Mouse (Mus musculus) limb, embryonic 12.5 days (tissue): ENCODE data around the gene Rnf115. TPM values are rescaled to one million over a fixed set of nuclear protein-coding genes. Genes with fewer than 3 reads are reported as not detected.

ENCODE experiments used
- ATAC-seq: fragments of 200-750 bp; cut with Nextera tagmentation; 2 replicates; pipeline ENCODE4 v1.8.0; 2017; ENCODE audit warnings: low read depth, moderate TSS enrichment; ENCODE audit not compliant: insufficient number of reproducible peaks, insufficient read depth, low FRiP score, low TSS enrichment
- H3K27ac ChIP-seq: fragments of 300-500 bp; sonication (generic); 2 replicates; pipeline ENCODE4 v1.5.1; 2016; ENCODE audit warnings: mild to moderate bottlenecking, moderate library complexity
- H3K27me3 ChIP-seq: fragments of 300-500 bp; sonication (generic); 2 replicates; pipeline ENCODE4 v1.6.1; 2016; ENCODE audit warnings: mild to moderate bottlenecking, moderate library complexity
- H3K36me3 ChIP-seq: fragments of 300-500 bp; sonication (generic); 2 replicates; pipeline ENCODE4 v1.6.1; 2016; ENCODE audit warnings: mild to moderate bottlenecking, moderate library complexity
- H3K4me1 ChIP-seq: fragments of 300-500 bp; sonication (generic); replicated peaks from 2 replicates; pipeline ENCODE4 v1.6.1; 2016
- H3K4me2 ChIP-seq: fragments of 300-500 bp; sonication (generic); 2 replicates; pipeline ENCODE4 v1.6.1; 2016; ENCODE audit warnings: mild to moderate bottlenecking, moderate library complexity
- H3K4me3 ChIP-seq: fragments of 300-500 bp; sonication (generic); replicated peaks from 2 replicates; pipeline ENCODE4 v1.5.1; 2016; ENCODE audit warnings: mild to moderate bottlenecking
- H3K9ac ChIP-seq: fragments of 300-500 bp; sonication (generic); replicated peaks from 2 replicates; pipeline ENCODE4 v1.6.1; 2016; ENCODE audit warnings: mild to moderate bottlenecking, moderate library complexity
- H3K9me3 ChIP-seq: fragments of 300-500 bp; sonication (generic); 2 replicates; pipeline ENCODE4 v1.6.1; 2016; ENCODE audit warnings: mild to moderate bottlenecking, moderate library complexity
- WGBS: fragments of 180-500 bp; shearing (Covaris S2); methylation state at CpG from one replicate; pipeline ENCODE4 v1.1.7; 2016; 5-methylcytosine and 5-hydroxymethylcytosine counted together
- polyA plus RNA-seq: library from polyadenylated mRNA; unstranded; fragments of >200 nt; fragmentation: Nextera tagmentation; extraction: Ambion mirVana; gene quantifications from 2 replicates; pipeline ENCODE4 v1.2.1, GENCODE M21; 2016

Rnf115 gene
- polyA plus RNA-seq, 1 experiment from 2014 or later: 64.4 TPM

GRCm38 (mm10) chr3:96693579-96693978 lies 33.9 kb upstream of the Rnf115 start:
- no peak for ATAC-seq
- H3K4me3 ChIP-seq: no peak overlapping the region
- WGBS: 72% methylated on average over 1 of the region's 1 CpGs

GRCm38 (mm10) chr3:96696198-96696765 lies 31.2 kb upstream of the Rnf115 start, which contains the start of gene Pias3:
Gene Pias3, plus strand, starts transcription at chr3:96696384.
- Histone ChIP-seq H3K4me2 (peak within 1 kb of the TSS; percentile 79), H3K9me3 (no peaks in the 10 kb centered on the region), H3K4me1 (peaks cover 32% of the 10 kb centered on the region), H3K4me3 (peak within 1 kb of the TSS; percentile 83), H3K9ac (peak within 1 kb of the TSS; percentile 87), H3K27me3 (no peaks in the 10 kb centered on the region), H3K27ac (peak within 1 kb of the TSS; percentile 98), H3K36me3 (peaks cover 19% of the 10 kb centered on the region)
- WGBS: under 1% methylated on average over 35 of the region's 35 CpGs
- peak; percentile 75 for ATAC-seq

More at GRCm38 (mm10) chr3:96693579-96693978, 33.9 kb upstream of the Rnf115 start:
- no peaks in the 10 kb centered on the region for H3K36me3 ChIP-seq
- 0 out of 2 replicates have a peak, but pooled peaks cover 6% of the 10 kb centered on the region for H3K27me3 ChIP-seq
- H3K4me2 ChIP-seq: no peak overlapping the region
- no peak overlapping the region for H3K9ac ChIP-seq
- no peak overlapping the region for H3K27ac ChIP-seq
- H3K9me3 ChIP-seq: no peaks in the 10 kb centered on the region
- H3K4me1 ChIP-seq: peaks cover 23% of the 10 kb centered on the region

- H3K9me3 ChIP-seq: no peaks in the 10 kb centered on the region
- H3K27me3 ChIP-seq: no peaks in the 10 kb centered on the region
- H3K27ac ChIP-seq: peak overlapping the region; percentile 98
- H3K36me3 ChIP-seq: peaks cover 26% of the 10 kb centered on the region
- peak; percentile 89 for ATAC-seq
- under 1% methylated on average over 85 of the region's 85 CpGs for WGBS
- peaks cover 32% of the 10 kb centered on the region for H3K4me1 ChIP-seq
- H3K4me2 ChIP-seq: peak overlapping the region; percentile 79
- peak overlapping the region; percentile 83 for H3K4me3 ChIP-seq
- H3K9ac ChIP-seq: peak overlapping the region; percentile 87
These were observed 30.4 kb upstream of the Rnf115 start for GRCm38 (mm10) chr3:96696766-96697732.

- no peaks in the 10 kb centered on the region for H3K9me3 ChIP-seq
- H3K4me1 ChIP-seq: peaks cover 32% of the 10 kb centered on the region
- no peaks in the 10 kb centered on the region for H3K27me3 ChIP-seq
- 27% methylated on average over 19 of the region's 19 CpGs for WGBS
- no peak overlapping the region for H3K27ac ChIP-seq
- H3K9ac ChIP-seq: no peak overlapping the region
- ATAC-seq: no peak
- H3K4me2 ChIP-seq: 0 out of 2 replicates have a peak overlapping the region, but pooled peaks have one; percentile 21
- no peak overlapping the region for H3K4me3 ChIP-seq
- peaks cover 47% of the 10 kb centered on the region for H3K36me3 ChIP-seq
These were observed 28.3 kb upstream of the Rnf115 start for GRCm38 (mm10) chr3:96698993-96699690.

- no peak overlapping the region for H3K9ac ChIP-seq
- WGBS: 59% methylated on average over 7 of the region's 7 CpGs
- peaks cover 26% of the 10 kb centered on the region for H3K4me1 ChIP-seq
- no peaks in the 10 kb centered on the region for H3K9me3 ChIP-seq
- no peak overlapping the region for H3K4me3 ChIP-seq
- H3K27ac ChIP-seq: no peak overlapping the region
- H3K27me3 ChIP-seq: no peaks in the 10 kb centered on the region
- H3K4me2 ChIP-seq: no peak overlapping the region
- no peak for ATAC-seq
- peaks cover 59% of the 10 kb centered on the region for H3K36me3 ChIP-seq
These were observed 27.1 kb upstream of the Rnf115 start for GRCm38 (mm10) chr3:96700376-96700775.

- 87% methylated on average over 4 of the region's 4 CpGs for whole genome bisulfite sequencing
These were observed 26.5 kb upstream of the Rnf115 start for GRCm38 (mm10) chr3:96701003-96701402.

GRCm38 (mm10) chr3:96704778-96705177 lies 22.7 kb upstream of the Rnf115 start:
- Histone ChIP-seq H3K4me2 (no peak overlapping the region), H3K9ac (no peak overlapping the region), H3K9me3 (no peaks in the 10 kb centered on the region), H3K4me1 (peaks cover 5% of the 10 kb centered on the region; the same call in 1 of the 2 replicates), H3K27ac (no peak overlapping the region), H3K4me3 (no peak overlapping the region), H3K36me3 (peaks cover 64% of the 10 kb centered on the region), H3K27me3 (peaks cover 13% of the 10 kb centered on the region)
- ATAC-seq: no peak
- WGBS: 73% methylated on average over 11 of the region's 11 CpGs

More at GRCm38 (mm10) chr3:96701003-96701402, 26.5 kb upstream of the Rnf115 start:
- no peak overlapping the region; the same call in 1 of the 2 replicates for H3K27ac ChIP-seq
- ATAC-seq: no peak
- no peaks in the 10 kb centered on the region for H3K27me3 ChIP-seq
- no peaks in the 10 kb centered on the region for H3K9me3 ChIP-seq
- peaks cover 20% of the 10 kb centered on the region for H3K4me1 ChIP-seq
- no peak overlapping the region for H3K4me3 ChIP-seq
- H3K9ac ChIP-seq: no peak overlapping the region
- peaks cover 61% of the 10 kb centered on the region for H3K36me3 ChIP-seq
- no peak overlapping the region for H3K4me2 ChIP-seq

GRCm38 (mm10) chr3:96706217-96706616 lies 21.2 kb upstream of the Rnf115 start:
- Histone ChIP-seq H3K4me3 (no peak overlapping the region), H3K9ac (no peak overlapping the region), H3K4me1 (peaks cover 5% of the 10 kb centered on the region; the same call in 1 of the 2 replicates), H3K9me3 (no peaks in the 10 kb centered on the region), H3K27ac (no peak overlapping the region), H3K27me3 (peaks cover 13% of the 10 kb centered on the region), H3K4me2 (no peak overlapping the region), H3K36me3 (peaks cover 64% of the 10 kb centered on the region)
- WGBS: 91% methylated on average over 11 of the region's 11 CpGs
- no peak for ATAC-seq

- ATAC-seq: no peak
- 65% methylated on average over 7 of the region's 7 CpGs for WGBS
These were observed 20.5 kb upstream of the Rnf115 start for GRCm38 (mm10) chr3:96706984-96707383.

GRCm38 (mm10) chr3:96707903-96708683 lies 19.4 kb upstream of the Rnf115 start, which contains the start of gene Nudt17:
Gene Nudt17, minus strand, starts transcription at chr3:96708562.
- no peak within 1 kb of the TSS for H3K27ac ChIP-seq
- peak within 1 kb of the TSS; percentile 50 for H3K4me3 ChIP-seq
- peaks cover 5% of the 10 kb centered on the region; the same call in 1 of the 2 replicates for H3K4me1 ChIP-seq
- peaks cover 13% of the 10 kb centered on the region for H3K27me3 ChIP-seq
- peak within 1 kb of the TSS; percentile 89 for H3K4me2 ChIP-seq
- H3K9ac ChIP-seq: peak within 1 kb of the TSS; percentile 72
- peaks cover 65% of the 10 kb centered on the region for H3K36me3 ChIP-seq
- no peaks in the 10 kb centered on the region for H3K9me3 ChIP-seq
- peak; percentile 83 for ATAC-seq
- WGBS: 6% methylated on average over 42 of the region's 42 CpGs

More at GRCm38 (mm10) chr3:96706984-96707383, 20.5 kb upstream of the Rnf115 start:
- Histone ChIP-seq H3K36me3 (peaks cover 64% of the 10 kb centered on the region), H3K9me3 (no peaks in the 10 kb centered on the region), H3K27me3 (peaks cover 13% of the 10 kb centered on the region), H3K4me1 (peaks cover 5% of the 10 kb centered on the region; the same call in 1 of the 2 replicates), H3K4me2 (no peak overlapping the region), H3K27ac (no peak overlapping the region), H3K4me3 (no peak overlapping the region), H3K9ac (no peak overlapping the region)
